Mouse (Mus musculus) stomach, embryonic 16.5 days (tissue): ENCODE results near the gene Zbtb8os. TPM values are rescaled to one million over a fixed set of nuclear protein-coding genes. Genes with fewer than 3 reads are reported as not detected.
A peak's percentile ranks its signal among the peaks of the same experiment; 100 is the strongest.

Source experiments
- ATAC-seq: fragments of 200-750 bp; cut with Nextera tagmentation; 2 replicates; pipeline ENCODE4 v1.8.0; 2017; ENCODE audit warnings: moderate number of reproducible peaks, moderate TSS enrichment; ENCODE audit not compliant: insufficient read depth, low FRiP score
- H3K27ac ChIP-seq: fragments of 300-500 bp; sonication (generic); 2 replicates; pipeline ENCODE4 v1.5.1; 2014; ENCODE audit warnings: low read length
- H3K27me3 ChIP-seq: fragments of 300-500 bp; sonication (generic); 2 replicates; pipeline ENCODE4 v1.6.1; 2014; ENCODE audit warnings: low read length, control low read depth, mixed read lengths; ENCODE audit not compliant: control insufficient read depth, insufficient read depth
- H3K36me3 ChIP-seq: fragments of 300-500 bp; sonication (generic); 2 replicates; pipeline ENCODE4 v1.6.1; 2014; ENCODE audit warnings: low read length; ENCODE audit not compliant: control insufficient read depth, insufficient read depth
- H3K4me1 ChIP-seq: fragments of 300-500 bp; sonication (generic); 2 replicates; pipeline ENCODE4 v1.6.1; 2014; ENCODE audit warnings: low read length, control low read depth, mixed read lengths; ENCODE audit not compliant: control insufficient read depth, insufficient read depth
- H3K4me2 ChIP-seq: fragments of 300-500 bp; sonication (generic); 2 replicates; pipeline ENCODE4 v1.6.1; 2014; ENCODE audit warnings: low read depth, low read length, mixed read lengths
- H3K4me3 ChIP-seq: fragments of 300-500 bp; sonication (generic); replicated peaks from 2 replicates; pipeline ENCODE4 v1.5.1; 2014; ENCODE audit warnings: mild to moderate bottlenecking, low read length
- H3K9ac ChIP-seq: fragments of 300-500 bp; sonication (generic); 2 replicates; pipeline ENCODE4 v1.6.1; 2014; ENCODE audit warnings: low read length
- H3K9me3 ChIP-seq: fragments of 300-500 bp; sonication (generic); replicated peaks from 2 replicates; pipeline ENCODE4 v1.6.1; 2016; ENCODE audit warnings: low read length, control low read depth; ENCODE audit not compliant: control insufficient read depth
- WGBS: fragments of 180-500 bp; shearing (Covaris S2); extraction: QIAGEN DNeasy Blood & Tissue Kit; methylation state at CpG from one replicate; pipeline ENCODE4 v1.1.7; 2014; 5-methylcytosine and 5-hydroxymethylcytosine counted together
- polyA plus RNA-seq: library from polyadenylated mRNA; unstranded; fragments of >200 nt; fragmentation: Nextera tagmentation; extraction: Ambion mirVana; gene quantifications from 2 replicates; pipeline ENCODE4 v1.2.1, GENCODE M21; 2015

Zbtb8os gene
- 44.4 and 46.6 TPM in 2 replicates for polyA plus RNA-seq

DNA sequence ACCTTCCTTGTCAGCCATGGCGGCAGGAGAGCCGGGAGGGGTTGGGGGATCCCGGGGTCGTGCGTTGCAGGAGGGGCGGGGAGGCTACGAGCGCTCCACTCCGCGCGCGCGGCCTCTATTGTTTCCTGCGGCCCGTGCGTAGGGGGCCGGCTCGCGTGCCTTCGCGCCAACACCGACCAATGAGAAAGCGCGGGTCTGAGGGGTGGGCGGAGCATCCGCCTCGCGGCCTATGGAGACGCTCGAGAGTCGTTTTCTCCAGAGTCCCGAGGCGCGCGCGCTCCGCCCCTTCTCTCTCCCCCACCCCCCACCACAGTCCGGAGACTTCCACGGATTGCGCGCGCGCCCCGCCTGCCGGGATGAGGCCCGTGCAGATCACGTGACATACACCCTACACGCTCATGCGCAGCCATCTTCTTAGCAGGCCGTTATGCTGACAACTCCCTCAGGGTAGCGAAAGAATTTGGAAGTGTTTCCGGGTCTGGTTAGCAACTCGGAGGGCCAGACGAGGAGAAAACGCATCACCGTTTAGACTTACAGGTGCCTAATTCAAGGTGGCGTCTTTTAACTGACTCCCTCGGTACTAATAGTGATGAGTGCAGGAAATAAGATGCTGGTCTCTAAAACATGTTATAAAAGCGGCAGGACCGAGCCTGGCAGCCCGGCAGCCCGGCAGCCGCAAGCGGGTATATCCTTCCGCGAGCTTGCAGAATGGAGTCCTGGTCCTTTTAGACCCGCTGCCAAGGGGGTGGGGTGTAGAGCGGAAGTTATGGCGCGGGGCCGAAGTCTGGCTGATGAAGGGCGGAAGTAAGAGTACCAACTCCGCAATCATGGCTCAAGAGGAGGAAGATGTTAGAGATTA is at the start of gene Zbtb8os, which contains the start of gene Rbbp4:
Gene Zbtb8os (plus strand): TSS at position 480 of the 859 bp plus-strand sequence.
Gene Rbbp4 (minus strand): TSS at position 155 of the 859 bp plus-strand sequence.
- Histone ChIP-seq H3K9ac (peak within 1 kb of the TSS; percentile 90), H3K4me2 (peak within 1 kb of the TSS; percentile 78), H3K9me3 (no peaks in the 10 kb centered on the region), H3K27me3 (no peaks in the 10 kb centered on the region), H3K4me3 (peak within 1 kb of the TSS; percentile 95), H3K27ac (peak within 1 kb of the TSS; percentile 100), H3K4me1 (peaks cover 27% of the 10 kb centered on the region), H3K36me3 (peaks cover 6% of the 10 kb centered on the region; the same call in 1 of the 2 replicates)
- ATAC-seq: peak; percentile 98
- under 1% methylated on average over 73 of the region's 73 CpGs for WGBS

DNA sequence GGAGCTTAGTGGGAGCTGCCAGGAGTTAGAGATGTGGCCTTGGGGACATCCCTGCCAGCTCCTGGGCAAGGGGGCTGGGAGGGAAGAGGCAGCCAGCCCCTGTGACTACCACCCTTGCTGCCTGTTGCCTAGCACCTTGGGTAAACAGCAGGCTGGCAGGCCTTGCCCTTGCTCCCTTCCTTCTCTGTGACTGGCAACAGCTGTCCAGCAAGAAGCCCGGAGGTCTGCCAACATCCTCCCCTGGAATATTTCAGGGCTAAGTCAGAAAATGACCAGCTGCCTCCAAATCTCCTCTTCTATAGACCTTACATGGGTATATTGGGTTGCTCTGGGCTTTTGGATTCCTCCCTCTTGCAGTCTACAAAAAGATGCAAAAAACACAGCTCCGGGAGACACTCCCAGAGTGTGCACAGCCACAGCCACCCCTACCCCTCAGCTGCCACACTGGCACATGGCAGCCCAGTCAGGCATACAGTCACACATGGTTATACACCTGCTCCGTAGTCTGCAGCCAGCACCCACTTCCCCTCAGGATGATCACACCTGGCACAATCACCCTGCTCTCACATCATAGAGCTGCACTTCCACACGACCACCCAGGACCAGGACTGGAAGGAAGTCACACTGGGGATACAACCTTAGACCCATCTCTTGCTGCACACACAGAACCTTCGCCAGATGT is 49.4 kb upstream of the Zbtb8os start:
- 49% methylated on average over 5 of the region's 5 CpGs for WGBS
- peak overlapping the region; percentile 73; the same call in 1 of the 2 replicates for H3K9ac ChIP-seq
- H3K9me3 ChIP-seq: no peaks in the 10 kb centered on the region
- H3K27ac ChIP-seq: no peak overlapping the region
- H3K4me3 ChIP-seq: peak overlapping the region; percentile 53
- 0 out of 2 replicates have a peak, but pooled peaks cover 3% of the 10 kb centered on the region for H3K27me3 ChIP-seq
- ATAC-seq: peak; percentile 28
- H3K4me1 ChIP-seq: peaks cover 10% of the 10 kb centered on the region; the same call in 1 of the 2 replicates
- peak overlapping the region; percentile 98 for H3K4me2 ChIP-seq
- H3K36me3 ChIP-seq: no peaks in the 10 kb centered on the region

DNA sequence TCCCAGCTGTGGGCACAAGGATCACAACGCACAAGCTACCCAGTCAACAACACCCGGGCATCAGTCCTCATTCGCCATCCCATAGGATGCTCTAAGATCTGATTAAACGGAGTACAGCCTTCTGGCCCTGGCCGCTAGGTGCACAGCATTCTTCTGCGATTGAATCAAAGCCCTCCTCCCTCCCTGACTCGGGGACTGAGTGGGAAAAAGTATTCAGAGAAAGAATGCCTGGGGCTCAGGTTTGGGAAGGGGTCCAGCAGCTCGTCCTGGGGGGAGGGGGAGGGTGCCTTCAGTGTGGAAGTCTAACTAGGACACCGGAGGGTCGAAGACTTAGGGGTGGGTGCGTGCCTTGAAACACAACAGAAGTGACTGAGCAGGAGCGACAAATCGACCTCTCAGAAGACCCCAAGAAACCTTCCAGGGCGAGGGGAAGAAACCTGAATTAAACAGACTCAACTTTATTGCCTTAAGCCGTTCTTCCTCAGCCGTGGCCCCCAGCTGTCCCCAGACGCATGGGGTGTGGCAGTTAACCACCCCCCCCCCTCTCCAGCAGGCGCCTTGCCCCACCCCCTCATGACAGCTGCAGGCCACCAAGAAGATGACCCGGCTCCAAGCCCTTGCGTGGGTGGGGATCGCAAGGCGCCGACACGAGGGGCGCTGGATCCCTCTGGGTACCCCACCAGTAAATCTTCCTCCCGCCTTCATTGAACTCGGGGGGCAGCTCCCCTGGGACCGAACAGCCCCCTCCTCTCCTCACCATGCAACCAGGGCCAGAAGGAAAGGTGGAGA is 48.6 kb upstream of the Zbtb8os start:
- H3K27ac ChIP-seq: no peak overlapping the region

DNA sequence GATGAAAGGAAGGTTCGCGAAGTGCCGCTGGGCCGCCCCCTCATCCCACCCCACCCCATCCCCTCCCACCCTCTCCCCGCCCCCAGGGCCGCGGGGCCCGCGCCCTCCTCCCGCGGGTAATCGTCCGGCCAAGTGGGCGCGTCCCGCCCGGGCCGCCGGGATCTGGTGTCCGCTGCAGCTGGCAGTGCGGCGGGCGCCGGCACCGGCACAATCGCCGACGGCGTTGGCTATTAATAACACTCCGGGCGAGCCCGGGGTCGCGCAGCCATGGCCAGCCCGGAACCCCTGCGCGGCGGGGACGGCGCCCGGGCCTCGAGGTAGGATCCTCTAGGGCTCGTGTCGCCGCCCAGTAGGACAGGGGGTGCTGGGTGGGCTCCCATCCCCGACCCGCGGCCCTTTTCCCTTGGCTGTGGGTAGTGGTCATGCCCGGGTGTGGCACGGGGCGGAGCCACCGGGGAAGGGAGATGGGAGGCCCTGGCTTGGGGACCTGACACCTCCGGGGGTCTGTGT is 48.0 kb upstream of the Zbtb8os start, which contains the start of gene Sync:
Gene Sync (plus strand): TSS at position 146 of the 510 bp plus-strand sequence.
- peak; percentile 54; the same call in 1 of the 2 replicates for ATAC-seq
- Histone ChIP-seq H3K4me1 (peaks cover 10% of the 10 kb centered on the region; the same call in 1 of the 2 replicates), H3K4me3 (peak within 1 kb of the TSS; percentile 53), H3K27me3 (0 out of 2 replicates have a peak, but pooled peaks cover 3% of the 10 kb centered on the region), H3K4me2 (peak within 1 kb of the TSS; percentile 98), H3K27ac (no peak within 1 kb of the TSS), H3K9ac (peak within 1 kb of the TSS; percentile 73), H3K9me3 (no peaks in the 10 kb centered on the region), H3K36me3 (no peaks in the 10 kb centered on the region)
- 0% methylated on average over 48 of the region's 53 CpGs for WGBS

More for the DNA sequence above, 48.6 kb upstream of the Zbtb8os start:
- H3K4me1 ChIP-seq: peaks cover 10% of the 10 kb centered on the region; the same call in 1 of the 2 replicates
- peak overlapping the region; percentile 98 for H3K4me2 ChIP-seq
- peak; percentile 55 for ATAC-seq
- H3K9me3 ChIP-seq: no peaks in the 10 kb centered on the region
- H3K27me3 ChIP-seq: 0 out of 2 replicates have a peak, but pooled peaks cover 3% of the 10 kb centered on the region
- peak overlapping the region; percentile 73 for H3K9ac ChIP-seq
- no peaks in the 10 kb centered on the region for H3K36me3 ChIP-seq
- 2% methylated on average over 28 of the region's 28 CpGs for WGBS
- peak overlapping the region; percentile 53 for H3K4me3 ChIP-seq

DNA sequence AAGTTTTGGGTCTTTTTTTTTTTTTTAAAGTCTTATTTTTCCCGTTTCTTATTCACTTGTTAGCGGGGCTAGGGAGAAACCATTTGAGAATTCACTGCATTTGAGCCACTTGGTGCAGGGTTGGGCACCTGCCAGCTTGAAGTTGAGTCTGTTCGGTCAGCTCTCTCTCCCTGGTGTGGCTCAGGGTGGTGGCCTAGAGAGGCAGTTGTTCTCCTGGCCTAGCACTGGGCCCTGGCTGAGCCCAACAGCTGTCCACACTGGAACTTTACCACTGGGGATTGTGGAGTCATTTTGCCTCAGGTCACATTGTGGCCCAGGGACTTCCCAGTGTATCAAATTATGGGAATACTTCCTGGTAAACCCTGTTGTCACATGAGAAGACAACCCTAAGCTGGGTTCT is 47.4 kb upstream of the Zbtb8os start:
- no peak for ATAC-seq
- WGBS: 37% methylated on average over 3 of the region's 3 CpGs
- H3K4me3 ChIP-seq: peak overlapping the region; percentile 53

DNA sequence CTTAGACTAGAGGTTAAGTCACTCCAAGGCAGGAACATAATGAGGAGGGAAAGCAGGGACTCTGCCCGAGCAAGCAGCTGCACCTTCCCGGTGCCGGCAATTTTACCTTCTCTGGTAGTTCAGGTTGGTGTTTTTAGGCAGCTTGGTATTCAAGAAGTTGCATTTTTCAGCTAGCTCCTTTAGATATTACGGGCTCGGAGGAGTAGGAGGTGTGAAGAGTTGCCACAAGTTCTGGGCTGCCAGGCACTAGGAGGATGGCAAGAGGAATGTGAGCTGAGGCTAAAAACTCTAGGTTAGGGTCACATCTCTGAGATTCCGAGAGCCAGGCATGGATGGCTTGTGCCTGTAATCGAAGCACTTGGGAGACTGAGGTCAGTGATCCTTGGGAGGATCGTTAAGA is 45.8 kb upstream of the Zbtb8os start:
- H3K9me3 ChIP-seq: no peaks in the 10 kb centered on the region
- no peak for ATAC-seq
- 88% methylated on average over 8 of the region's 8 CpGs for WGBS
- H3K4me3 ChIP-seq: no peak overlapping the region
- H3K9ac ChIP-seq: no peak overlapping the region
- no peaks in the 10 kb centered on the region for H3K36me3 ChIP-seq
- no peak overlapping the region for H3K27ac ChIP-seq
- H3K4me2 ChIP-seq: no peak overlapping the region
- H3K4me1 ChIP-seq: peaks cover 10% of the 10 kb centered on the region; the same call in 1 of the 2 replicates
- 0 out of 2 replicates have a peak, but pooled peaks cover 3% of the 10 kb centered on the region for H3K27me3 ChIP-seq

More for the DNA sequence above, 47.4 kb upstream of the Zbtb8os start:
- peak overlapping the region; percentile 98 for H3K4me2 ChIP-seq
- 0 out of 2 replicates have a peak, but pooled peaks cover 3% of the 10 kb centered on the region for H3K27me3 ChIP-seq
- no peak overlapping the region for H3K9ac ChIP-seq
- peaks cover 10% of the 10 kb centered on the region; the same call in 1 of the 2 replicates for H3K4me1 ChIP-seq
- no peak overlapping the region for H3K27ac ChIP-seq
- H3K36me3 ChIP-seq: no peaks in the 10 kb centered on the region
- no peaks in the 10 kb centered on the region for H3K9me3 ChIP-seq

DNA sequence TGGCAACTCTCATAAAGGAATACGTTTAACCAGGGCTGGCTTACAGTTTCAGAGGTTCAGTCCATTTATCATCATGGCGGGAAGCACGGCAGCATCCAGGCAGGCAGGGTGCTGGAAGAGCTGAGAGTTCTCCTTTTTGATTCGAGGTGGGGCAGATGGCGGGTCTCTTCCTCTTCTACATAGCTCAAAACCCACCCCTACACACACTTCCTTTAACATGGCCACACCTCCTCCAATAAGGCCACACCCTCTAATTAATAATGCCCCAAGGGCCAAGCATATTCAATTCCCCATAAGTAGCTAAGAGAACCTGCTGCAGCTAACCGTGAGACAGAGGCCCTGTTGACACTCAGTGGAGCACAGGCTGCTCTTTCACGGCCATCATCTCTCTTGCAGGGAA is 42.7 kb upstream of the Zbtb8os start:
- Histone ChIP-seq H3K9ac (no peak overlapping the region), H3K4me1 (peaks cover under 1% of the 10 kb centered on the region; the same call in 1 of the 2 replicates), H3K9me3 (no peaks in the 10 kb centered on the region), H3K4me2 (no peak overlapping the region), H3K27ac (no peak overlapping the region), H3K36me3 (no peaks in the 10 kb centered on the region), H3K4me3 (no peak overlapping the region), H3K27me3 (no peaks in the 10 kb centered on the region)
- no peak for ATAC-seq
- 66% methylated on average over 7 of the region's 7 CpGs for WGBS

DNA sequence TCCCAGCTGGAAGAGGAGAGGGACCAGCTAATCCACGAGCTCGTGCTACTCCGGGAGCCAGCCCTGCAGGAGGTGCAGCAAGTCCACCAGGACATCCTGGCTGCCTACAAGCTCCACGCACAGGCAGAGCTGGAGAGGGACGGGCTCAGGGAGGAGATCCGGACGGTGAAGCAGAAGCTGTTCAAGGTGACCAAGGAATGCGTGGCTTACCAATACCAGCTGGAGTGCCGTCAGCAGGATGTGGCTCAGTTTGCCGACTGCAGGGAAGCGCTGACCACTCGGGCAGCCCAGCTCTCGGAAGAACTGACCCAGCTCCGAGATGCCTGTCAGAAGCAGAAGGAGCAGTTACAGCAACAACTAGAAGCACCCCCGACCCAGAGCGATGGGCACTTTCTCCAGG is 41.8 kb upstream of the Zbtb8os start:
- no peak overlapping the region for H3K4me3 ChIP-seq
- H3K27ac ChIP-seq: no peak overlapping the region
- no peaks in the 10 kb centered on the region for H3K27me3 ChIP-seq
- H3K9ac ChIP-seq: peak overlapping the region; percentile 38; the same call in 1 of the 2 replicates
- no peaks in the 10 kb centered on the region for H3K36me3 ChIP-seq
- 31% methylated on average over 16 of the region's 16 CpGs for WGBS
- peaks cover 6% of the 10 kb centered on the region for H3K4me1 ChIP-seq
- 0 out of 2 replicates have a peak overlapping the region, but pooled peaks have one; percentile 17 for H3K4me2 ChIP-seq
- ATAC-seq: no peak
- H3K9me3 ChIP-seq: no peaks in the 10 kb centered on the region
